Mouse (Mus musculus) retina, postnatal 1 day (tissue): ENCODE measurements around the gene Opcml.

Experiments
- DNase-seq: peaks from one replicate; pipeline ENCODE4 v3.0.0-alpha.2; 2012

Opcml gene

DNA sequence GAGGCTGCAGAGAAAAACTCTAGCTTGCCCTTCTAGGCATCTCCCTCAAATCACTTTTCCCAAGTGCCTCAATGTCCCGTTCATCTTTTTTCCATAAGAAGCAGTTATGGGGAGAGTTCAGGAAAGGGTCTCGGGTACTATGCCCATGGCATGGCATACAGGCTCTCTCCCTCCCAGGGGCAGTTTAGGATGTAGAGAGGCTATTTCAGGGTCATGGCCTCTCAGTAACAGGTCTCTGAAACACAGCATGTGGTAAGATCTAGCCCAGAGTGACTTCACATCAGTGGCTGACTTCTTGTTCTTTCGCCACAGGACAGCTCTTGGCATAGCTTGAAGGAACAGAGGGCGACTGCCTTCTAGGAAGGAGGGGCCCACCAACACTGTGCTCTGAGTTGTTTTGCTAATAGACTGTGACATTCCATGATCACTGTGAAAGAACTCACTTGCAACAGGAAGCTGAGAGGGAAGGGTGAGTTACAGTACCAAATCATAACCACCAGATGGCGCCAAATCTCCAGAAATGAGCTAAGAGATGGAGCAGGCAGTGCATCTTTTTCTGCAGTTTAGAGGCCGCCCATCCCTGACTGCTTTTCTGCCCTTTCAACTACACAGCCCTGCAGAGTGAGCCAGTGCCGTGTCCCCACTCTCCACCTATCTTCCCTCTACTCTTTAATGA, 470.6 kb downstream of the Opcml start:
- DNase-seq, result peak; percentile 89

DNA sequence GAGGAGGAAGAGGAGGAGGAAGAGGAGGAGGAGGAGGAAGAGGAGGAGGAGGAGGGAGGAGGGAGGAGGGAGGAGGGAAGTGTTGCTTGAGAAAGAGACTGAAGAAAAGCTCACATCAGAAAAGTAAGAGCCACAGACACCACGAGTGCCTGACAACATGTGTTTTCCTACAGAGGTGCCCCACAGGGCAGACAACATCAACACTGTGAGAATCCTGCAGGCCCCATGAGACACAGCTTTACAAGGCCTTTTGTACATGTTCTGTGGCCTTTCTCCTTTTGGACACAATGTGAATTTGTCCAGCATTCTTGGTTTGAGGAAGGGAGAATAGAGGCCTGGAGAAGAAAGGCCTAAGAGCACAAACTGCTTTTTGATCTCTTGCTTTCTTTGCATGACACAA, 471.4 kb downstream of the Opcml start:
- DNase-seq, result no peak

DNA sequence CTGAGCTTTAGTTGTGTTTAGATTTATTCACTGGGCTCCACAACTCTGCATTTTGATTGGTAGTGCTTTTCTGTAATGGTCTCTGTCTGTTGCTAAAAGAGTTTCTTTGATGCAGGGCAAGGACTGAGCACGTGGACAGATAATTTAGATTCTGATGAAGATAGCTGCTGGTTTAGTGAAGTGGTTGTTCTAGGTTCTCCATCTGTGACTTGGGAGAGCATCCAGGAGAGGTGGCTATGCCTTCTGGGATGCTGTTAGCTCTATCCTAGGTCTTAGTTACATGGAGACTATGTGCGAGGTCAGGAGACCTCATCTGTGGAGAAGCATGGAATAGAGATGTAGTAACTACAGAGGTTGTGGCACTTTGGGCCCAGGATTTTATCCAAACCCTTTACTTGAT, 472.3 kb downstream of the Opcml start:
- DNase-seq, result no peak

DNA sequence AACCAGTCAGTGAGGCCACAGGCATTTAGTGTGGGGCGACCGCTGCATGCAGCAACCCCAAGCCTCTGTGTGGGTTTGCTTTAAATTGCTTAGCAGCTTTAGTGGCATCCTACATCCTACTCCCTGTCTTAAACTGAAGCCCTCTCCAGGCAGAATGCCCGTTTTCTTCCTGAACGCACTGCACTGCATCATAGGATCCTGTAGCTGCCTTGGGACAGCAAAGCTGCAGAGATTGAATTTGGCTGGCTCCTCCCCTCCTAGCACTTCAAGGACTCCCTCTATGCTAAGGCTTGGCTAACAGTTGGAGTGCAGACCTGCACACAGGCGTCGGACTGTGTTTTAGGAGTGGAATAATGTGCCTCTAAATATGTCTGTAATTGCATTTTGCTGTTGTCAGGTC, 474.2 kb downstream of the Opcml start:
- no peak for DNase-seq

DNA sequence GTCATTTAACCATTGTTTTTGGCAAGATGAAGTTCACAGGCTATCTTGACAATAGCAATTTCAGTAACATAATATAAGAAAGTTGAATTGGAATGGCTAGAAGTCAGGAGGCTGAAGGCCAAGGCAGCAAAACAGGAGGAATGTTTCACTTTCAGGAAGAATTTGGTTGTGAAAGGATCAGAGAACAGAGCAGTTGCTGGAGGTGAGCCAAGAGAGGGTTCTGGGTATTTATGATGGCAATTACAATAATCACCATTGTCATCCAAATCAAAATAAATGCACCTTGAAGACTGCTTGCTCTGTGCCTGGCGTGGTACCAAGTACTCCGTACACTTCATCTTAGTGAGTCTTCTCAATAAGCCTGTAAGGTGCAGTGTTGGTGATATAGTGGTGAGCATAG, 483.2 kb downstream of the Opcml start:
- DNase-seq, result no peak

DNA sequence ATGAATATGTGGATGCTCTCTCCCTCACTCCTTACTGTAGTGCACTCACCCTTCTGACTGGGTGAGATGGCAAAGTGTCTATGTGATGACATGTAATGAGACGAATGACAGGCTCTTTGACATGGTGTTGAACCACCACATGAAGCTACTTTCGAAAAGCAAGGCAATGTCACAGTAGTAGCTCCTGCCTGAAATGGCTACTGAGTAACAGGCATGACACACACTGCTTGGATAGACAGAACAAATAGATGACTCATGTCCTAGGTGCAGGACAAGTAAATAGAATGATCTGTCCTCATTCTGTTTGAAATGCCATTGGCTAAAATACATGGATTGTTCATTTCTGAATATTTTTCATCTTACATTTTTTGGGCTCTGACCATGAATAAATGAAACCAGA, 488.0 kb downstream of the Opcml start:
- DNase-seq, result no peak

DNA sequence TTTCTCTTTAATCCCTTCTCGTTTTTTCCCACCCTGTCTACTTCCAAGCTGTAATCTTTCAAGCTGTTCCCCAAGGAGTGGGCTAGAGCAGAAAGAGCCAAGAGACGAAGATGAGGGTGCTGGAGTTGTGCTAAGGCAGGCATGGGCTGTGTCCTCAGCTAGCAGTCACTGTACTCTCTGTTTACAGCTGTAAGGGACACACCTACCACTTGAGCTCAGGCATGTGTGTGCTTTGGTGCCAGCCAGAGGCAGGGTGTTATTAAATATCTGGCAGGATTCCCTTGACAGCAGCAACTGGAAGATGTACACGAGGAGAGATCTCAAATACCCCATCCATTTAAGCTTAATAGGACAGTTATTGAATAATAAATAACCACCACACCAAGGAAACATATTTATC, 490.4 kb downstream of the Opcml start:
- no peak for DNase-seq

DNA sequence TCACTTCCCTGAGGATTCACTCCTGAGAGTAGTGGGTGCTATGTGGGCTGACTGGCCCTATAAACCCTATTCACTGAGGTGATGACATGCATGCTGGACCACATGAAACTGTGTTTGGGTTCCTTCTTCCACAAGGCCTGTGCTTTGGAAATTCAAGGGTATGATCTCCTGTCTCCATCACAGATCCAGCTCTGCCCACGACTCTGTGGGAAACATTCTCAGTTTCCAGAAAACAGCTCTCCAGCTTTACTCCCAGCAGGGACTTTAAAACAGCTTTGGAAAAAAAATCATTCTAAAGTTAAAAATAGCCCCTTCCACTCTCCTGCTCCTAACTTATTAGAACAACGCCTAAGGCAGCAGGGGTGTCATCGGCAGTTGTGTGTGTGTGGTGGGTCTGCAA, 491.0 kb downstream of the Opcml start:
- DNase-seq, result no peak

DNA sequence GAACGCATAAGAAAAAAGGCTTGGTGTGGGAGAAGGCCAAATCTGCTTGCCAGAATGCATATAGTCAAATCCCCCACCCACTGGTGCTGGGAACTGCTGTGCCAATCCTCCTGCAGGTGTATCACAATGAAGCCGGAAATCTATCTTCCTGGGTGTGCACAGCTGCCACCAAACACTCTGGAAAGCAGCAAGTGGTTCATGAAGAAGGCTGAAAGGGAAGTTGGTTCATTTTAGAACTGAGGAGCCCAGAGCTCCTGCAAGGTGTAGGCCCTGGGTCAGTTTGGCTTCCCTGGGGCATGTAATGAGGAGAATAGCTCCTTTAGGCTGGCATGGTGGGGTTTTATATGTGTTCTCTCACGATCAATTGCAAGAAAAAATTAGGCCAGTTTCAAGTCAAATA, 494.4 kb downstream of the Opcml start:
- no peak for DNase-seq

DNA sequence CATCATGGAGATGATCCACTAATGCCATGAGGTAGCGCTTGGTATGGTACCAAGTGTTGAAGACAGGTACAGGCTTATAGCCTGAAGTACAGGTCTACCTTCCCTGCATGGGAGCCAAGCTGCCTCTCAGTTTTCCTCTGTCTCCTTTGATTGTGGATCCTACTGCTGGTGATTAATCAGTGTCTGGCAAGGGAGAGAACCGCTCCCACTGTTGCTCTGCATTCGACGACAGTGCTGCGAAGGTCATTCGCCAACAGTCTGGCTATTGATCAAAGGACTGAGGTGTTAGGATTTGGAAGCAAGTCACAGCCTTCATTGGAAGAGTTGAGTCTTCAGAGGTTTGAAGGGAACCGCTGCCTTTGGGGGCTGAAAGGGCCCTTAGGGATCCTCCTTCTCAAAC, 495.8 kb downstream of the Opcml start:
- no peak for DNase-seq

DNA sequence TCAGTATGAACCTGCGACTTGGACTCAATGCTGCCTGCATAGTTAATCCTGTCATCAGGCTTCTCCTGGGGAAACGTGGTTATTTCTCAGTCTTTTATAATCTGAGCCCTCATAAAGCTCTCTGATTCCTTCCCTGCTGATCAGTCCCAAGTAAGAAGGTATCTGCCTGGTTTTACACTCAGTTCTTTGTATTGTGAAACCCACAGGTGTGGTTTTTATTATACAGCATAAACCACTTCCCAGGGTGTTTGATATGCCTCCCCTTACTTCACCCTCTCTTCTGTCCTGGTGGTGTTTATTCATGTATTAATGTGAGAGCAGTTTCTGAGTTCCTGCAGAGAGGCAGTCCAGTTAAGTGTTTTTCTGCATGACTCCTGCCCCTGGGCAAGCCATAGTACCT, 496.9 kb downstream of the Opcml start:
- DNase-seq, result no peak

DNA sequence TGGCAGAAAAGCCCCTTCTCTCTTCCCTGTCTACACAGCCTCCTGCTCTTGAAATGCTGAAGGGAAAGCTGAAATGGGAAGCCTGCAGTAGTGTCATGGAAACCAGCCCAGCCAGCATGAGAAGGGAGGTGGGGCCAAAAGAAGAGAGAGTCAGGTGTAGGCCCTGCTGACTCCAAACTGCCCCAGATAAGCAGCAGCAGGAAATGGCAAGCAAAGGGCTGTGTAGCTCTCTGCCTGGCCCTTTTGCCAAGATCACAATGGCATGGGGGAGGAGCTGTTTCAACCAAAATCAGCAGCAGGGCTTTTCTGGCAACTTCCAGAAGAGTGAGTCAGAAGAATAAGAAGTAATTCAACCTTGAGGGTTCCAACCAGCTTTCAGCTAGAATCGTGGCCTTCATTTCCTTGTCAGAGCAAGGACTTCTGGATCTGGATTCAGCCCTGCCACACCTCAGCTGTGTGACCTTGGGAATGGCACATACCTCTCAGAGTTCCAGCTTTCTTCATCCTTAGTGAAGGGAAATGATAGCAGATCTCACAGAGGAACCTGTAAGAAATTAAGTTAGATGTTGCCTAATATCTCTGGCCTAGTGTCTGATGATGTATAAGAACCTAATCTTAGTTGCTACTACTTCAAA, 499.2 kb downstream of the Opcml start:
- no peak for DNase-seq

DNA sequence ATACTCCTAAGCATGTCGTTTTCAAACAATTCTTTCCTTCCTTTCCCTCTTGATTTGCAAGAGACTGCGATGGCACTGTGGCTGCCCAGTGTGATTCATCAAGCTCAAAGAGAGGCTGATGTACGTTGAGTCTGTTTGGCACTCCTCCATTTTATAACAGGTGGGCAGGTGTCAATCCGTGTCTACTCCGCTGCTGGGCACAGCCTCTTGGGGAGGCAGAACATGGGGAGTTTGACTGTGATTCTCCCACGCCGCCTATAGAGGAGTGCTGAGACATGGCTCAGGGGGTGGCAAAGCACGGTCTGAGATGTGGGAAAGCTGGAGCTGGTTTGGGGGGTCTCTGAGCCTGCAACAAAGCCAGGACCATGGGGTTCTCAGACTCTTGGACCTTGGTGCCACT, 513.1 kb downstream of the Opcml start:
- no peak for DNase-seq

DNA sequence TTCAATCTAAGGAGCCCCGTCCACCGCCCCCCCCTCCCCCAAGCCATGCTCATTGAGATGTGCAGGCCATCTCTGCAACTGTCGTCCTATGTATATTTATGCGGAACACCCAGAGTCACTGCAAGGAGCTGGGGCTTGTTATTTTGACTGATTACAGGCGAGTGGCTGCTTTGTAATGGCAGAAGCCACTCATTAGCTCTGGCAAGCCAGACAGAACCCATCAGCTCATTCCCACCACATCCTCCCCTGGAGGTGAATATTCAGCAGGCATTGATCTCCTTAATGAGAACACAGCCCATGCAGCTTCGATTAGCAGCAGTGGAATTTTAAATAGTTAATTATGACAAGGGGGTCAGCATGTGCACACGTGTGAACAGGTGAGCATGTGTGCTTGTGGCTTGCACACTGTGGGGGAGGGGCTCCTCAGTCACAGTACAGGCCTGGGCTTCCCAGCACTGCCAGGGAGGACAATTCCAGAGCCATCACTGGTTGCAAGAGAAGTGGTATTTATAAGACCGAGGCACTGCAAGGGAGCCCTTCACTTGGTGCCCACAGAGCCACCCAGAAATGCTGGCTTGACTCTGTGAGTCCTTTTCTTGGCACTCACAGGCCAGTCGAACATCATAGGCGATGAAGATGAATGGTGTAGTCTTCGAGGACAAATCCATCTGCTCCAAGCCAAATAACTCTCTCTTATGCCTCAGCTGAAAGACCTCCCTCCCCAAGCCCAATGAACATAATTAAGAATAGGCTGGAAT, 516.0 kb downstream of the Opcml start:
- DNase-seq, result peak; percentile 59

DNA sequence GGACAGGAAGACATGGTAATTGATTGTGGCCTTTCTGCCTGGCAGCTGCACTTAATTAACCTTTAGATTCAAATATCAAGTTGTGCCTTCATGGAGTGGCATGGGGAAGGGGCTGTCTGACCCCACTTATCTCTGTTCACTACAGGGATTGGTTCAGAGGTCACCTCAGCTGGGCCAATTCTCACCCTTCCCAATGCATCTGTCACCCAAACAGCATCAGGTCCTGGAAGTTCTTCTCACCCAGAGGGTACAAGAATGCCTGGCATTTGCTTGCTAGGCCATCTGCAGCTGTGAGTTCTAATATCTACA, 516.5 kb downstream of the Opcml start:
- DNase-seq, result peak; percentile 34

DNA sequence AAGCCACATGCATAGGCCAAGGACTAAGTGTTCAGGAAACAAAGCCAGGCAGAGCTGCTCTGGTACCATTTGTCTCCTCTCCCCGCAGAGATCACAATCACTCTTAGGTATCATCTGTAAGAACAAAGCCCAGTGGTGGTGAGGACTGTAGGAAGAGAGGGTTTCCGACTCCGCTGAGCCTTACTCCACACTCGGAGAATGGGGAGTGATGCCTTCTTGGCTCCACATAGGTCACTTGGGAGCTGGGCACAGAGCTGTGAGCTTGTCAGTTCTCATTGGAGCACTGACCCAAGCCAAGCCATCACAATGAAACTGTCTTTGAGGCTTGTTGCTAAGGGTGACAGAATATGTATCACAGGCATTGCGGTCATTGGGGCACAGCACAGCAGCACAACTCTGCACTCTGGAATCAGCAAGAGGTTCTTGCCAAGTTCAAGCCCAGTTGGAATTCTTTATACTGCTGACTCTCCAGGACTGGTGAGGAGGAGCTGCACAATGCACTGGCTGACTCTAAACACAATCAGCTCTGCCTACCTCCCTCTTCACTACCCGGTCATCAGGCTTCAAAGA, 517.0 kb downstream of the Opcml start:
- DNase-seq, result peak; percentile 44

DNA sequence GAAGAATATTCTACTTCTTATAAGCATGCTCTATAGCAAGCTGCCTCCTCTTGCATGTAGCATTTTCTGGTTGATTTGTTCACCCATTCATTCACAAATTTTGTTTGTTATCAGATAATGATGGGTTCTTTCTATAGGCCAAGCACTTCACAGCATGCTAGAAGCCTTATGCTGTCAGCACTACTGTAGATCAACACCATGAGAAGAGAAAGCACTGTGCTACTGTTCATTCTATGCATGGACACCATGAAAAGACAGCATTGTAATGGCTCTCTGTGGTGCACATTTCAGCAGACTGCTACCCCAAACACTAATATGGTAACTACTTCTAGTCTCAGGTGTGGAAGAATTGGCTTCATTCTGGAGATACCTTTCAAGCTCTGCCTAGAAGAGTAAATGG, 527.3 kb downstream of the Opcml start:
- peak; percentile 58 for DNase-seq

DNA sequence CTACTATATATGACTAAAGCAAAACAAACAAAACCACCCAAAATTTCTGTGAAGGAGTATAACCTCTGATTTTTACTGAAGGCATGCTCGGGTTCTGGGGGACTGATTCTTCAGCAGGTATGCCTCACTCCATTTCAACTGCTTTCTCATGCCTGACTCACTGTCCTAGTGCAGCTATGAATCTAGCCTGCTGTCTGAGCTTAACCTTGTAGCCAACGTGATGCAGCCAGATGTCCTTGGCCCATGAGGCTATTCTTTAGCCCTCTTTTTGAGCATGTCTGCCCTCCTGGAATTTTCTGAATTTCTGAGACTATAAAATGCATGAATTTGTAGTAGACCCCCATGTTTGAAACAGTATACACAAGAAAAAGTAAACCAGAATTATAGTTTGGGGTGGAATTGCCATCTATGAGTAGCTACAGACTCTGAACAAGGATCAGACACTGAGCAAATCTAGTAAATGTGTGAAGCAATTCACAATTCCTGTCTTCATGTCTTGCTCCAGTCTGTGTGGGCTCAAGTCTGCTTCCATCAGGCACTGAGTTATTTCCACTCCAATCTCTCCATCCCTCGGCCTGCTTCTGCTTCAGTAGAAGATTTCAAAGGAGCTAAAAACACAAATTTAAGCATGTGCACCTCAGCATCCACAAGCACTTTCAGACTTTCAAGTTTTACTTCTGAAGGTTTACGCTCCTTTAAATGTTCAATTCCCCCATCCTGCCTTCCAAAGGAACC, 528.6 kb downstream of the Opcml start:
- DNase-seq, result no peak

DNA sequence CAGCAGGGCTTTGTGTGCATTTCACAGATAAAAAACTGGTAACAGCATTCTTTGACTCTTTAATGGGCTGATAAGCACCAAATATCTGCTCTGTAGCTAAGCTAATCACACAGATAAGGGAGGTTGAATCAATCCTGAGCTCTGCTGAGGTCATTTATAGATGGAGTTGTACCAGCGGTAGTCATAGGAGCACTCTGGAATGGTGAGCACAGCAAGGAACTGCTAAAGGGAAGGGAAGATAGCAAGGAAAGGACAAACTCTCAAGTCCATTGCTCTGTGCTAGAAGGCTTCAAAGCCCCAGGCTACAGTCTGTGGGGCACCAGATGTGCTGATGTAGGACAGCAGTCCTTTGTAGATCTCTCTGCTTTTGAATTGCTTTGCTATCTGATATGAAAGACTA, 529.2 kb downstream of the Opcml start:
- no peak for DNase-seq

DNA sequence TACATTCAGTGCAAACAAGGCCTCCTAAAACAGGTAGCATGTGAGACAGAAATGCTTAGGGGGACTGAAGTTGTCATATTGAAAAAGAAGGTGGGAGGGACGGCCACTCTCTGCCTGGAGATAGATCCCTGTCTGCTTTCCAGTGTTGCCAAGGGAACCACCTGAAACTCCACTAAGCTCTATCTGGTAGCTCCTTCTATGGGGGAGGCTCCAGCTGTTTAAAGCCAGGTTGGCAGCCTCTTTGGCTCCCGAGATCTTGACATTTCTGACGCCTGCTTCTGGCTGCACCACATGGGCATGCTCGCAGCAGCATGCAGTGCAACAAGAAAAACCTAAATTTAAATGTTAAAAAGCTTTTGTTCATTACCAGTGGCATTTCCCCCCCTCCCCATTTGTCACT, 537.4 kb downstream of the Opcml start:
- no peak for DNase-seq

DNA sequence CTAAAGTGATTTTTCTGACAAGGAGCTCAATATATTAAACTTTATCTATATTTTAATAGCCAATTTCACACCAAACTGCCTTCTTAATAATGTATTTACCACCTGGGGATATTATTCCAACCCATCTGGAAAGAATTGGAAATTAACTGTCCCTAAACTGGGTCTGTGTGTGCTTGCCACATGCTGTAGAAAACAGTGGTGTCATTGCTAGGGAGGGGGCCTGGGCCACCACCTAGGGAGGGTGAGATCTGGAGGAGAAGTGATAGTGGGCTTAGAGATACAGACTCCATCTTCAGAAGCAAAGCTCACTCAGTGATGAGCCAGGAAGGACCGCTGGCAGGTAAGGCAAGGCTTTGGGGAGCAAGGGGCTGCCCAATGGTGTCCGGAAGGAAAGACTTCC, 537.9 kb downstream of the Opcml start:
- DNase-seq, result no peak

DNA sequence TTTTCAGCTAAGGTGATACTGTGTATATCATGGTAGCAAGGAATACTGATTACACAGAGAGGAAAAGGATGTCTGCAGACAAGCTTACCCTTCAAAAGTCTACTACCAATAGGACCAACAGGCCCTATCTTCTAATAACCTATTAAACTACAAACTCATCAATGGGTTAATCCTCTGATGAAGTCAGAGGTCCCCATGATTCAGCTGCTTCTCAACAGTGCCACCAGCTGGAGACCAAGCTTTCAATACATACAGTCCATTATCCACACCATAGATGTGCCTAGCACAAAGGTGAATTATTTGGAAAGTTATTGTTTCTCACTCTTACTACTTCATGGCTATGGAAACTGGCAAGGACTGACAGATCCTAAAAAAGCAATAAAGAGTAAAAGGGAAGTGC, 538.9 kb downstream of the Opcml start:
- no peak for DNase-seq

DNA sequence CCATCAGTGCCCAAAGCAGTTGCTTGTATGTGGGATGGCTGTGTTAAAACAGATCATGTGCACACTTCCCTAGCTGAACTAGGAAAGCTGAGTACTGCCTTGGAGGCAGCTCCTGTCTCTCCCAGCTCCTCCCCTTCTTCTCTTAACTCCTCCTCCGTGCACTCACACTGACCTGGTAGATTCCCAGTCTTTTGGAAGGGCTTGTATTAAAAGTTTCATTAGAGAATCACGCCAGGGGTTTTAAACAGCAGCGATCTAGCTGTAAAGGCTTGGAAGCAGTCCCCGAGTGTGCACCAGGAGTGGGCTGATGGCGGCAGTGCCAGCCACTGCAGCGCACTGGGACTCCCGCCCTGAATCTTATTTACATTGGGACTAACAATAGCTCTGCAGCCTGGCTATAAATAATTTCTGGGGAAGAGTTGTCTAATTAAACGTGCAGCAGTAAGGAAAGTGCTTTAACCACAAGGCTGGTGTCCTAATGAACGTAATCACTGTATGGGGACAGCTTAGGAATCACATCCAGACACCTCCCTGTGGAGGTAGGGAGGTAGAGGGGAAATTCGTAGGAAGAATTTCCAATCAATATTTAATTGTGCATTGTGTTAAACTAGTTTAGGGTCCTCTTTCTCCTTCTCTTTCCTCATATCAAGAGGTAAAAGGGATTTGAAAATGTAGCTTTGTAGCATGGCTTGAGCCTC, 546.1 kb downstream of the Opcml start:
- DNase-seq, result peak; percentile 29
